Comparison of ENCODE assay signal across 8 mouse cellular contexts in genomic region chr8:10972851-10973452, GRCm38 (mm10). TPM values are rescaled to one million over a fixed set of nuclear protein-coding genes. Genes with fewer than 3 reads are reported as not detected.
DNase-seq lines count a peak whose midpoint lies in the region; ATAC-seq and TF ChIP-seq lines count a peak whose summit lies in the region.

No protein-coding gene starts in this region.

- H3K27ac ChIP-seq in kidney, embryonic 14.5 days (ENCODE audit: low read depth, low read length), result peak overlapping the region; percentile 67
- H3K27ac ChIP-seq in forebrain, embryonic 16.5 days (ENCODE audit: low read length), result no peak overlapping the region
- no peak overlapping the region for H3K27ac ChIP-seq in midbrain, embryonic 11.5 days (ENCODE audit: low read depth, low read length)

- no peak for DNase-seq in kidney, postnatal 25 days
- DNase-seq in brain, embryonic 14.5 days (ENCODE audit: low read depth), result peak; percentile 64
- no peak for DNase-seq in midbrain, embryonic 11.5 days (ENCODE audit: low spot score, missing footprints)
- DNase-seq in gastrocnemius, postnatal 25 days, result no peak
- no peak for DNase-seq in spleen, adult 12 weeks (ENCODE audit: low spot score)
- DNase-seq in ovary, postnatal 14 days (ENCODE audit: low spot score), result no peak

- WGBS in kidney, embryonic 14.5 days, result 30% methylated on average over 9 of the region's 9 CpGs
- WGBS in forebrain, embryonic 16.5 days, result 8% methylated on average over 9 of the region's 9 CpGs
- WGBS in midbrain, embryonic 11.5 days, result 9% methylated on average over 9 of the region's 9 CpGs

- no peaks in the 10 kb centered on the region for H3K27me3 ChIP-seq in kidney, embryonic 14.5 days (ENCODE audit: control insufficient read depth, insufficient read depth, low read length)
- no peaks in the 10 kb centered on the region for H3K27me3 ChIP-seq in forebrain, embryonic 16.5 days (replicated peaks; ENCODE audit: control insufficient read depth, insufficient read depth, low read length)
- H3K27me3 ChIP-seq in midbrain, embryonic 11.5 days (ENCODE audit: control insufficient read depth, insufficient read depth, low read length), result no peaks in the 10 kb centered on the region; the same call in 1 of the 2 replicates

- ATAC-seq in kidney, embryonic 14.5 days (ENCODE audit: low FRiP score, low TSS enrichment), result no peak
- ATAC-seq in forebrain, embryonic 16.5 days, result no peak
- peak; percentile 41; the same call in 1 of the 2 replicates for ATAC-seq in midbrain, embryonic 11.5 days (ENCODE audit: low FRiP score)

- H3K4me1 ChIP-seq in kidney, embryonic 14.5 days (ENCODE audit: control insufficient read depth, insufficient read depth, low read length), result peaks cover 40% of the 10 kb centered on the region
- H3K4me1 ChIP-seq in forebrain, embryonic 16.5 days (replicated peaks; ENCODE audit: control insufficient read depth, insufficient read depth, low read length), result peaks cover 15% of the 10 kb centered on the region
- peaks cover 30% of the 10 kb centered on the region for H3K4me1 ChIP-seq in midbrain, embryonic 11.5 days (ENCODE audit: control insufficient read depth, insufficient read depth, low read length)

- no peak overlapping the region for H3K9ac ChIP-seq in kidney, embryonic 14.5 days (ENCODE audit: low read depth, low read length)
- H3K9ac ChIP-seq in forebrain, embryonic 16.5 days (replicated peaks; ENCODE audit: low read depth, low read length), result 0 out of 2 replicates have a peak overlapping the region, but pooled peaks have one; percentile 23
- H3K9ac ChIP-seq in midbrain, embryonic 11.5 days (ENCODE audit: low read length), result no peak overlapping the region

- no peaks in the 10 kb centered on the region for H3K36me3 ChIP-seq in kidney, embryonic 14.5 days (ENCODE audit: control insufficient read depth, insufficient read depth, low read length)
- H3K36me3 ChIP-seq in forebrain, embryonic 16.5 days (ENCODE audit: control insufficient read depth, insufficient read depth), result no peaks in the 10 kb centered on the region
- H3K36me3 ChIP-seq in midbrain, embryonic 11.5 days (ENCODE audit: control insufficient read depth, insufficient read depth, low read length), result no peaks in the 10 kb centered on the region

- no peak for TF ChIP-seq CTCF in brain, embryonic 14.5 days (IDR thresholded peaks at IDR 0.05; ENCODE audit: borderline replicate concordance, extremely low read depth, insufficient read depth, insufficient read length)

- H3K9me3 ChIP-seq in kidney, embryonic 14.5 days (ENCODE audit: control insufficient read depth, low read length), result no peaks in the 10 kb centered on the region
- no peaks in the 10 kb centered on the region for H3K9me3 ChIP-seq in forebrain, embryonic 16.5 days (ENCODE audit: control insufficient read depth, low read length)
- H3K9me3 ChIP-seq in midbrain, embryonic 11.5 days (ENCODE audit: control insufficient read depth, low read length), result no peaks in the 10 kb centered on the region

- no peak overlapping the region for H3K4me3 ChIP-seq in kidney, embryonic 14.5 days (ENCODE audit: low read length)
- H3K4me3 ChIP-seq in forebrain, embryonic 16.5 days (replicated peaks; ENCODE audit: low read length), result no peak overlapping the region
- H3K4me3 ChIP-seq in midbrain, embryonic 11.5 days (ENCODE audit: low read depth, low read length), result no peak overlapping the region

- TF ChIP-seq POLR2A in brain, embryonic 14.5 days (IDR thresholded peaks at IDR 0.05; ENCODE audit: borderline replicate concordance, extremely low read depth, insufficient read depth, insufficient read length, poor library complexity, severe bottlenecking), result no peak

- H3K4me2 ChIP-seq in kidney, embryonic 14.5 days (replicated peaks; ENCODE audit: low read depth, low read length), result no peak overlapping the region
- no peak overlapping the region for H3K4me2 ChIP-seq in forebrain, embryonic 16.5 days (ENCODE audit: low read length)
- H3K4me2 ChIP-seq in midbrain, embryonic 11.5 days, result no peak overlapping the region

RNA-seq across cellular contexts. Expression of gene Irs2, which starts 35.3 kb away (rescaled TPM):
- 6.6 and 7.3 TPM in 2 replicates for polyA plus RNA-seq in kidney, embryonic 14.5 days (2014; fragmentation: Nextera tagmentation; extraction: Ambion mirVana)
- 9.7 and 17.6 TPM in 2 replicates for polyA plus RNA-seq in brain, embryonic 14.5 days (2012; rRNA removed)
- polyA plus RNA-seq in forebrain, embryonic 16.5 days (2015; fragmentation: Nextera tagmentation; extraction: Ambion mirVana), result 5.4 and 6.0 TPM in 2 replicates
- polyA plus RNA-seq in midbrain, embryonic 11.5 days (2014; fragmentation: Nextera tagmentation; extraction: Ambion mirVana), result 5.2 and 6.2 TPM in 2 replicates
- total RNA-seq in gastrocnemius, postnatal 25 days (2021), result 10 to 100 TPM in 1 of 2 experiments, 1 to 10 TPM in 1; 7.7 to 12.7 TPM
